Mouse (Mus musculus) myocyte (in vitro differentiated cells): ENCODE data around the gene Afp. TPM values are rescaled to one million over a fixed set of nuclear protein-coding genes. Genes with fewer than 3 reads are reported as not detected.

Experiments
- H3K27me3 ChIP-seq: one replicate; pipeline ENCODE4 v1.6.1; 2011; ENCODE audit not compliant: control insufficient read depth, insufficient read depth, insufficient read length
- H3K36me3 ChIP-seq: one replicate; pipeline ENCODE4 v1.6.1; 2011; ENCODE audit not compliant: control insufficient read depth, insufficient read depth
- H3K4me2 ChIP-seq: one replicate; pipeline ENCODE4 v1.6.1; 2011; ENCODE audit warnings: low read depth, control low read depth
- H3K4me3 ChIP-seq: one replicate; pipeline ENCODE4 v1.5.1; 2011; ENCODE audit warnings: mild to moderate bottlenecking, control low read depth, moderate library complexity
- H3K79me2 ChIP-seq: one replicate; pipeline ENCODE4 v1.6.1; 2011; ENCODE audit not compliant: control insufficient read depth, insufficient read depth
- H3ac ChIP-seq: one replicate; pipeline ENCODE4 v1.6.1; 2011; ENCODE audit not compliant: control insufficient read depth, insufficient read length
- CEBPB ChIP-seq: IDR thresholded peaks from 2 replicates; pipeline ENCODE4 v1.6.1; 2011; ENCODE audit warnings: mild to moderate bottlenecking, moderate library complexity; ENCODE audit not compliant: poor library complexity, insufficient read depth, severe bottlenecking
- E2F4 ChIP-seq: IDR thresholded peaks from one replicate; pipeline ENCODE4 v1.6.1; 2011; ENCODE audit warnings: mild to moderate bottlenecking, control low read depth, moderate library complexity; ENCODE audit not compliant: insufficient read depth
- MAX ChIP-seq: IDR thresholded peaks from one replicate; pipeline ENCODE4 v1.6.1; 2011; ENCODE audit warnings: low read depth, mild to moderate bottlenecking, control low read depth
- MYOD1 ChIP-seq, 3 experiments: IDR thresholded peaks; one replicate each; pipeline ENCODE4 v1.6.1; 2011; ENCODE audit warnings: control low read depth in 2 of 3, low read depth in 2 of 3, mild to moderate bottlenecking in 2 of 3, moderate library complexity in 1 of 3; ENCODE audit not compliant: insufficient read length in 2 of 3, control insufficient read depth in 1 of 3
- MYOG ChIP-seq, 3 experiments: IDR thresholded peaks; one replicate each; pipeline ENCODE4 v1.6.1; 2011; ENCODE audit warnings: control low read depth in 2 of 3, low read depth in 2 of 3, mild to moderate bottlenecking in 2 of 3; ENCODE audit not compliant: insufficient read length in 2 of 3, control insufficient read depth in 1 of 3, insufficient read depth in 1 of 3
- POLR2A ChIP-seq: IDR thresholded peaks from one replicate; pipeline ENCODE4 v1.6.1; 2011; ENCODE audit warnings: low read depth, mild to moderate bottlenecking, control low read depth, moderate library complexity; ENCODE audit not compliant: insufficient read length
- POLR2AphosphoS2 ChIP-seq: IDR thresholded peaks from one replicate; pipeline ENCODE4 v1.6.1; 2011; ENCODE audit warnings: low read depth, control low read depth; ENCODE audit not compliant: insufficient read length
- REST ChIP-seq: IDR thresholded peaks from one replicate; pipeline ENCODE4 v1.6.1; 2011; ENCODE audit warnings: mild to moderate bottlenecking, control low read depth, moderate library complexity; ENCODE audit not compliant: insufficient read depth, insufficient read length
- SRF ChIP-seq: IDR thresholded peaks from one replicate; pipeline ENCODE4 v1.6.1; 2011; ENCODE audit warnings: low read depth; ENCODE audit not compliant: control insufficient read depth, insufficient read length
- TCF12 ChIP-seq: IDR thresholded peaks from one replicate; pipeline ENCODE4 v1.6.1; 2011; ENCODE audit warnings: mild to moderate bottlenecking, control low read depth; ENCODE audit not compliant: poor library complexity, insufficient read depth, severe bottlenecking
- TCF3 ChIP-seq: IDR thresholded peaks from one replicate; pipeline ENCODE4 v1.6.1; 2011; ENCODE audit warnings: low read depth, control low read depth; ENCODE audit not compliant: insufficient read length
- USF1 ChIP-seq: IDR thresholded peaks from one replicate; pipeline ENCODE4 v1.6.1; 2011; ENCODE audit warnings: low read depth, mild to moderate bottlenecking, control low read depth, moderate library complexity
- polyA plus RNA-seq: library from polyadenylated mRNA; unstranded; fragments of >200 nt; fragmentation: generic; extraction: Trizol; gene quantifications from one replicate; pipeline ENCODE4 v1.2.1, GENCODE M21; 2012; ENCODE audit warnings: missing spikeins

Afp gene
- polyA plus RNA-seq, 1 experiment = 0.07 TPM

DNA sequence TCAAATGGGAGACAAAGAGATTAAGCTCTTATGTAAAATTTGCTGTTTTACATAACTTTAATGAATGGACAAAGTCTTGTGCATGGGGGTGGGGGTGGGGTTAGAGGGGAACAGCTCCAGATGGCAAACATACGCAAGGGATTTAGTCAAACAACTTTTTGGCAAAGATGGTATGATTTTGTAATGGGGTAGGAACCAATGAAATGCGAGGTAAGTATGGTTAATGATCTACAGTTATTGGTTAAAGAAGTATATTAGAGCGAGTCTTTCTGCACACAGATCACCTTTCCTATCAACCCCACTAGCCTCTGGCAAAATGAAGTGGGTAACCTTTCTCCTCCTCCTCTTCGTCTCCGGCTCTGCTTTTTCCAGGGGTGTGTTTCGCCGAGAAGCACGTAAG, 29.9 kb upstream of the Afp start, which contains the start of gene Alb:
TSS of gene Alb (plus strand) at position 279 of the 400 bp plus-strand sequence.
- H3K27me3 ChIP-seq = no peaks in the 10 kb centered on the region
- H3ac ChIP-seq = no peak within 1 kb of the TSS
- no peaks in the 10 kb centered on the region for H3K36me3 ChIP-seq
- H3K4me2 ChIP-seq = no peak within 1 kb of the TSS
- no peaks in the 10 kb centered on the region for H3K79me2 ChIP-seq
- H3K4me3 ChIP-seq = no peak within 1 kb of the TSS
- TF ChIP-seq TCF12 (no peak), CEBPB (no peak), MAX (no peak), MYOG (IDR thresholded peaks at IDR 0.05; ENCODE audit: control insufficient read depth in 1 of 3, insufficient read depth in 1 of 3, insufficient read length in 2 of 3, low read depth in 2 of 3) (no peak), USF1 (no peak), E2F4 (no peak), TCF3 (no peak), POLR2AphosphoS2 (no peak), SRF (no peak), REST (no peak), MYOD1 (IDR thresholded peaks at IDR 0.05; ENCODE audit: control insufficient read depth in 1 of 3, insufficient read length in 2 of 3, low read depth in 2 of 3) (no peak), POLR2A (no peak)

DNA sequence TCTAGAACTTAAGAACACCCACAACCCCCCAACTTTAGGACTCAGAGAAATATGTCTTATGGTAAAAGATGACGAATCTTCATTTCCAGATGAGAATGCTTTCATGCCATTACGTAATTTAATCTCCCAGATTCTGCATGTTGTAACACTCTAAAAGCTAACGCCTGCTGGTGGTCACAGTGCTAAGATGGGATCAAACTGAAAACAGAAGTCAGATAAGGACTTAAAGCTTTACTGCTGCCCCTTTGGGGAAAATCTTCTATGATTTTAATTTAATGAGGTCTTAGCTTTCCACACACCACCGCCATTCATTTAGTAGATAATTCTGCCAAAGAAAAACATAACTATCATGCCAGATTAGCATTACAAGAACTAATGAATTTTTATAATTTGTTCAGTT, 23.7 kb upstream of the Afp start:
- Histone ChIP-seq H3K36me3 (no peaks in the 10 kb centered on the region), H3K4me2 (no peak overlapping the region), H3ac (no peak overlapping the region), H3K79me2 (no peaks in the 10 kb centered on the region), H3K4me3 (no peak overlapping the region), H3K27me3 (no peaks in the 10 kb centered on the region)
- TF ChIP-seq SRF = no peak

DNA sequence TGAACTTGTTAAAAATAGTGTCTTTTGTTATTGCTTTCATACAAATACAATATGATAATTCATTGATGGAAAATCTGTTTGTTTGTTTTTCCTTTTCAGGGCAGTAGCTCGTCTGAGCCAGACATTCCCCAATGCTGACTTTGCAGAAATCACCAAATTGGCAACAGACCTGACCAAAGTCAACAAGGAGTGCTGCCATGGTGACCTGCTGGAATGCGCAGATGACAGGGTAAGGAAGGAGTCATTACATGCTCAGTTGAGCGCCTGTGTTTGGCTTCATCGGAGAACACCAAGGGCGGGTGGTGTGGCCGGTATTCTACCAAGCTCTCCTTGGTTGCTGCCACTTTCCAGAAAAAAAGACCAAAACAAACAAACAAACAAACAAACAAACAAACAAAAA, 23.3 kb upstream of the Afp start:
- no peak for TF ChIP-seq POLR2A
- no peak for TF ChIP-seq MAX
- no peak for TF ChIP-seq REST
- no peak for TF ChIP-seq MYOD1 (IDR thresholded peaks at IDR 0.05; ENCODE audit: control insufficient read depth in 1 of 3, insufficient read length in 2 of 3, low read depth in 2 of 3)
- no peak for TF ChIP-seq TCF3
- no peak for TF ChIP-seq E2F4
- TF ChIP-seq TCF12 = no peak
- no peak for TF ChIP-seq MYOG (IDR thresholded peaks at IDR 0.05; ENCODE audit: control insufficient read depth in 1 of 3, insufficient read depth in 1 of 3, insufficient read length in 2 of 3, low read depth in 2 of 3)
- TF ChIP-seq SRF = no peak
- TF ChIP-seq CEBPB = no peak
- no peak for TF ChIP-seq POLR2AphosphoS2
- no peak for TF ChIP-seq USF1
- Histone ChIP-seq H3K4me3 (no peak overlapping the region), H3ac (no peak overlapping the region), H3K27me3 (no peaks in the 10 kb centered on the region), H3K4me2 (no peak overlapping the region), H3K36me3 (no peaks in the 10 kb centered on the region), H3K79me2 (no peaks in the 10 kb centered on the region)

DNA sequence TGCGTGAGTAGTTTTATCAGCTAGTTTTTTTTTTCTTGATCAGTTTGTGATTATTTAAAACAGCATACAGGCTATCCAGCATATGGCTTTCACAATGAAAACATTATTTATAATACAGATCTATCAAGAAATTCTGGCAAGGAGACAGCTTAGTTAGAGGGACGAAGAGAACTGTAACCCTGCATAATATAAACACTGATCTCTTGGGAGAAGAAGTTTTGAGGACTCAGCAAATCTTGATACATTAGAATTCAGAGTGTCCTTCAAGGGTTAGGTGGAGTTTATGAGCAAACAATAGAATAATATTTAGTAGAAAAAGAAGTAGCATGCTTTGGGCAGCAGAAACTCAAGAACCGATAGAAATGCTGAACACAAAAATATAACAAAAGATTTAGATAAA, 19.7 kb upstream of the Afp start:
- TF ChIP-seq TCF12 (no peak), SRF (no peak), MYOD1 (IDR thresholded peaks at IDR 0.05; ENCODE audit: control insufficient read depth in 1 of 3, insufficient read length in 2 of 3, low read depth in 2 of 3) (no peak), POLR2A (no peak), E2F4 (no peak), REST (no peak), CEBPB (no peak), TCF3 (no peak), MAX (no peak), USF1 (no peak), POLR2AphosphoS2 (no peak), MYOG (IDR thresholded peaks at IDR 0.05; ENCODE audit: control insufficient read depth in 1 of 3, insufficient read depth in 1 of 3, insufficient read length in 2 of 3, low read depth in 2 of 3) (no peak)
- no peak overlapping the region for H3K4me3 ChIP-seq
- H3K4me2 ChIP-seq = no peak overlapping the region
- no peaks in the 10 kb centered on the region for H3K27me3 ChIP-seq
- no peaks in the 10 kb centered on the region for H3K79me2 ChIP-seq
- H3K36me3 ChIP-seq = no peaks in the 10 kb centered on the region
- no peak overlapping the region for H3ac ChIP-seq

DNA sequence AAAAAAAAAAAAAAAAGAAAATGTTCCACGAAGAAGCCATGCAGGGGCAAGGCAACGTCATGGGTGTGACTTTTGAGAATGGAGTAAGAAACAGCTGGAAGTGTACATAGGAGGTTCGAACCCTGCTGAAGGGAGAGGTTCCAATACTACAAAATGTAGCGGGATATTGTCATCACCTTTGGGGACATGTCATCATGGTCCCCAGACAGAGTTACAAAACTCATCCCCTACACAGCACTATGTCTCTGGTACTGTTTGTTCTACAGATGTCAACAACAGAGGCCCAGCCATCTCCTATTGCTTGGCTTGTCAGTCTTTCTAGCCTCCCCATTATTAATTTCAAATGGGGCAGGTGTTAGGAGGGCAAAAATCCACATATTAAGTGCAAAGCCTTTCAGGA, 16.6 kb upstream of the Afp start:
- TF ChIP-seq SRF = no peak
- no peak for TF ChIP-seq E2F4
- no peak for TF ChIP-seq POLR2AphosphoS2
- no peak for TF ChIP-seq TCF3
- TF ChIP-seq MYOG (IDR thresholded peaks at IDR 0.05; ENCODE audit: control insufficient read depth in 1 of 3, insufficient read depth in 1 of 3, insufficient read length in 2 of 3, low read depth in 2 of 3) = no peak
- no peak for TF ChIP-seq POLR2A
- H3K27me3 ChIP-seq = no peaks in the 10 kb centered on the region

More for the DNA sequence above, 16.6 kb upstream of the Afp start:
- no peaks in the 10 kb centered on the region for H3K36me3 ChIP-seq
- no peak overlapping the region for H3K4me2 ChIP-seq
- no peak overlapping the region for H3K4me3 ChIP-seq
- H3K79me2 ChIP-seq = no peaks in the 10 kb centered on the region
- H3ac ChIP-seq = no peak overlapping the region
